Mouse (Mus musculus): Measurements from ENCODE around the gene Ptpn21.

DNA sequence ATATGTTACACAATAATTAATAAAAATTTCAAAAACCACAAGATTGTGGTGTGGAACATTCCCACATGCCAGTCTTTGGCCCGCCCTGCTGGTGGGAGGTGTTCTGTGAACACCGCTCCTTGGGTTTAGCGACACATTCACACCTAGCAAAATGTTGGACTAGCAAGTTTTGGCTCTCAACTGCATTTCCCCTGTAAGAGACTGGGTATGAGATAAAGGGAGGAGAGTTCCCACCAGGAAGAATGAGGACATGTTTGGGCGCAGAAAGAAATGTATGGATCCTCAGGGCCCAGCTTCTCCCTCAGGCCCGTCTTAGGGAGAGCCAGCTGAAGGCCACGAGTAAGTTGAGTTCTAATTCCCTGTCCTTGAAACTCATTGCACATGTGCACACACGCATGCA lies 74.6 kb downstream of the Ptpn21 start:
- TF ChIP-seq POLR2A (IDR thresholded peaks at IDR 0.05; ENCODE audit: insufficient read depth, low read depth, low read length) (no peak), CTCF (IDR thresholded peaks at IDR 0.05) (no peak), EP300 (IDR thresholded peaks at IDR 0.05; ENCODE audit: insufficient read depth, low read depth, low read length) (no peak)
